In genomic region chr7:29019447-29020220, GRCm38 (mm10) we compare ENCODE assay signal across 7 mouse cellular contexts. TPM values are rescaled to one million over a fixed set of nuclear protein-coding genes. Genes with fewer than 3 reads are reported as not detected.
DNase-seq lines count a peak whose midpoint lies in the region; ATAC-seq and TF ChIP-seq lines count a peak whose summit lies in the region.

No protein-coding gene starts in this region.

- H3K36me3 ChIP-seq in forebrain, embryonic 11.5 days (ENCODE audit: control insufficient read depth, insufficient read depth, low read length), result no peaks in the 10 kb centered on the region
- H3K36me3 ChIP-seq in liver, embryonic 13.5 days, result no peaks in the 10 kb centered on the region
- no peaks in the 10 kb centered on the region for H3K36me3 ChIP-seq in stomach, postnatal 0 days (ENCODE audit: control insufficient read depth, insufficient read depth, low read length)

- H3K9ac ChIP-seq in forebrain, embryonic 11.5 days (ENCODE audit: low read length), result peak overlapping the region; percentile 44
- H3K9ac ChIP-seq in liver, embryonic 13.5 days, result peak overlapping the region; percentile 41; the same call in 1 of the 2 replicates
- peak overlapping the region; percentile 38; the same call in 1 of the 2 replicates for H3K9ac ChIP-seq in stomach, postnatal 0 days (ENCODE audit: low read length)

- H3K4me3 ChIP-seq in forebrain, embryonic 11.5 days (ENCODE audit: low read depth, low read length), result peak overlapping the region; percentile 36
- H3K4me3 ChIP-seq in liver, embryonic 13.5 days (replicated peaks), result peak overlapping the region; percentile 55
- peak overlapping the region; percentile 39 for H3K4me3 ChIP-seq in stomach, postnatal 0 days (ENCODE audit: low read depth, low read length)

- peak; percentile 21 for DNase-seq in right cerebral cortex, postnatal 4 days
- DNase-seq in right cerebral cortex, postnatal 14 days, result no peak
- peak; percentile 67 for DNase-seq in forebrain, embryonic 11.5 days (ENCODE audit: low spot score)
- no peak for DNase-seq in liver, embryonic 13.5 days
- DNase-seq in stomach, postnatal 0 days (ENCODE audit: low spot score), result no peak
- no peak for DNase-seq in thymus, postnatal 10 days (ENCODE audit: low spot score in 2 of 2)
- no peak for DNase-seq in adrenal gland, adult 18-20 months (ENCODE audit: low spot score in 2 of 2)

- peak overlapping the region; percentile 52 for H3K4me2 ChIP-seq in forebrain, embryonic 11.5 days (ENCODE audit: low read depth, low read length, severe bottlenecking)
- H3K4me2 ChIP-seq in liver, embryonic 13.5 days, result peak overlapping the region; percentile 70
- peak overlapping the region; percentile 54 for H3K4me2 ChIP-seq in stomach, postnatal 0 days (replicated peaks; ENCODE audit: low read depth)

- H3K9me3 ChIP-seq in forebrain, embryonic 11.5 days (ENCODE audit: control insufficient read depth, low read length), result peaks cover 4% of the 10 kb centered on the region; the same call in 1 of the 2 replicates
- H3K9me3 ChIP-seq in liver, embryonic 13.5 days (replicated peaks), result peaks cover 6% of the 10 kb centered on the region; the same call in 1 of the 2 replicates
- no peaks in the 10 kb centered on the region for H3K9me3 ChIP-seq in stomach, postnatal 0 days (ENCODE audit: control insufficient read depth, low read length)

- peaks cover 4% of the 10 kb centered on the region; the same call in 1 of the 2 replicates for H3K4me1 ChIP-seq in forebrain, embryonic 11.5 days (replicated peaks; ENCODE audit: control insufficient read depth, insufficient read depth, low read length)
- peaks cover 16% of the 10 kb centered on the region for H3K4me1 ChIP-seq in liver, embryonic 13.5 days (replicated peaks)
- peaks cover 3% of the 10 kb centered on the region; the same call in 1 of the 2 replicates for H3K4me1 ChIP-seq in stomach, postnatal 0 days (replicated peaks; ENCODE audit: control insufficient read depth, insufficient read depth)

- WGBS in forebrain, embryonic 11.5 days, result 3% methylated on average over 82 of the region's 88 CpGs
- WGBS in liver, embryonic 13.5 days (ENCODE audit: insufficient replicate concordance), result 4% methylated on average over 85 of the region's 88 CpGs
- 3% methylated on average over 83 of the region's 88 CpGs for WGBS in stomach, postnatal 0 days

- no peak overlapping the region for H3K27ac ChIP-seq in forebrain, embryonic 11.5 days (ENCODE audit: low read depth, low read length)
- no peak overlapping the region for H3K27ac ChIP-seq in liver, embryonic 13.5 days
- no peak overlapping the region for H3K27ac ChIP-seq in stomach, postnatal 0 days (replicated peaks)

- no peak for TF ChIP-seq CTCF in stomach, postnatal 0 days (IDR thresholded peaks at IDR 0.05; ENCODE audit: low read depth)

- H3K27me3 ChIP-seq in forebrain, embryonic 11.5 days (ENCODE audit: control insufficient read depth, insufficient read depth, low read length), result peaks cover 26% of the 10 kb centered on the region
- peaks cover 54% of the 10 kb centered on the region for H3K27me3 ChIP-seq in liver, embryonic 13.5 days
- no peaks in the 10 kb centered on the region; the same call in 1 of the 2 replicates for H3K27me3 ChIP-seq in stomach, postnatal 0 days (ENCODE audit: control insufficient read depth, insufficient read depth, low read length)

- ATAC-seq in forebrain, embryonic 11.5 days (replicated peaks; ENCODE audit: low FRiP score), result no peak
- ATAC-seq in liver, embryonic 13.5 days (ENCODE audit: low read depth), result no peak
- no peak for ATAC-seq in stomach, postnatal 0 days (ENCODE audit: low FRiP score, low TSS enrichment)

- TF ChIP-seq EP300 in stomach, postnatal 0 days (optimal IDR thresholded peaks at IDR 0.05), result no peak

RNA-seq across cellular contexts. Expression of gene Map4k1, which starts 37.8 kb away (rescaled TPM):
- polyA plus RNA-seq in forebrain, embryonic 11.5 days (2014; fragmentation: Nextera tagmentation; extraction: Ambion mirVana), result 5.9 and 6.4 TPM in 2 replicates
- polyA plus RNA-seq in liver, embryonic 13.5 days (2015; fragmentation: Nextera tagmentation; extraction: Ambion mirVana), result 27.4 and 29.1 TPM in 2 replicates
- 3.0 and 3.6 TPM in 2 replicates for polyA plus RNA-seq in stomach, postnatal 0 days (2015; fragmentation: Nextera tagmentation; extraction: Ambion mirVana)
- 1 to 10 TPM in 1 of 2 experiments, under 1 TPM in 1; 0.96 to 2.4 TPM for total RNA-seq in adrenal gland, adult 18-20 months (2021)

RNA-seq across cellular contexts. Expression of gene Eif3k, which starts 38.0 kb away (rescaled TPM):
- polyA plus RNA-seq in forebrain, embryonic 11.5 days (2014; fragmentation: Nextera tagmentation; extraction: Ambion mirVana), result 341 and 343 TPM in 2 replicates
- polyA plus RNA-seq in liver, embryonic 13.5 days (2015; fragmentation: Nextera tagmentation; extraction: Ambion mirVana), result 294 and 308 TPM in 2 replicates
- 294 and 295 TPM in 2 replicates for polyA plus RNA-seq in stomach, postnatal 0 days (2015; fragmentation: Nextera tagmentation; extraction: Ambion mirVana)
- total RNA-seq in adrenal gland, adult 18-20 months (2021), result 100 to 1,000 TPM; 227 to 253 TPM

RNA-seq across cellular contexts. Expression of gene Actn4, which starts 57.5 kb away (rescaled TPM):
- 182 and 199 TPM in 2 replicates for polyA plus RNA-seq in forebrain, embryonic 11.5 days (2014; fragmentation: Nextera tagmentation; extraction: Ambion mirVana)
- polyA plus RNA-seq in liver, embryonic 13.5 days (2015; fragmentation: Nextera tagmentation; extraction: Ambion mirVana), result 116 and 131 TPM in 2 replicates
- 216 and 227 TPM in 2 replicates for polyA plus RNA-seq in stomach, postnatal 0 days (2015; fragmentation: Nextera tagmentation; extraction: Ambion mirVana)
- total RNA-seq in adrenal gland, adult 18-20 months (2021), result 100 to 1,000 TPM; 197 to 233 TPM

Comparison
In these comparisons a context has a peak if more than half of its experiments do, and no peak if none do; other contexts are left out.
1. DNase-seq: peak in right cerebral cortex, postnatal 4 days (single experiment) and forebrain, embryonic 11.5 days (single experiment); none in right cerebral cortex, postnatal 14 days (single experiment), liver, embryonic 13.5 days (single experiment), stomach, postnatal 0 days (single experiment), thymus, postnatal 10 days (0 of 2) and adrenal gland, adult 18-20 months (0 of 2).
2. Peak in every context shown above with its lines, with median percentiles within 50 percentile points of each other: H3K4me2 ChIP-seq, H3K4me3 ChIP-seq and H3K9ac ChIP-seq.